Mouse (Mus musculus) megakaryocyte-erythroid progenitor cell, adult 5-6 weeks (primary cell): Measurements from ENCODE around the gene Socs2. TPM values are rescaled to one million over a fixed set of nuclear protein-coding genes. Genes with fewer than 3 reads are reported as not detected.
"Not testable (repeated sequence)": the region's sequence is repeated elsewhere in the genome, so short reads cannot be mapped to it uniquely, and the experiment has no call there.

Experiments
- ATAC-seq: replicated peaks from 2 replicates; pipeline ENCODE4 v1.8.0; 2016; ENCODE audit warnings: mild to moderate bottlenecking, inconsistent platforms; ENCODE audit not compliant: severe bottlenecking, poor library complexity, low FRiP score, low TSS enrichment
- total RNA-seq, 2 experiments: library from RNA; stranded (forward) in 1 of 2; stranded (reverse) in 1 of 2; fragments of 200-1000, 215-1000 nt in 1 of 2; fragments of >200 nt in 1 of 2; fragmentation: Nextera tagmentation in 1 of 2; gene quantifications; 2 replicates each; pipeline ENCODE4 v1.2.3; 2014 to 2017

Socs2 gene
- total RNA-seq, 2 experiments from 2014 or later = 0.61 to 2.4 TPM

DNA sequence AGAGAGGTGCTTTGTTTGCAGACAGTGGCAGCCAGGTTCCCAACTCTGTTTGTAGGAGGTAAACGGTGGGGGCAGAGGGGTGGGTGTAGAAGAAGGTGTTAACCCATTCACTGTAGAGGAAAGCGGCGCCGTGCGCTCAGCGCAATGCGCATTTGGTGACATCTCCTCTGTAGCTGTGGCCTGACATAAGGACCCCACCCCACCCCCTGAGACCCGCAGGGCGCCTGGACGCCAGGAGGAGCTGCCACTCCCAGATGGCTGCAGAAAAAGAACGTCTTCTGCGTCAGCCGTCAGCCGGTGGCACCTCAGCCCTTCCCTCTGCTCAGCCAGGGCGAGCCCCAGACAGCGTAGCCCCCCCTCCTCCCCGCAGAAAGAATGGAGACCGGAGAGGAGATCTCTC, 18.5 kb downstream of the Socs2 start:
- ATAC-seq = no peak

GRCm38 (mm10) chr10:95397191-95397835, 19.7 kb downstream of the Socs2 start:
- no peak for ATAC-seq

GRCm38 (mm10) chr10:95396356-95396755, 20.6 kb downstream of the Socs2 start:
- ATAC-seq = 0 out of 2 replicates have a peak, but pooled peaks have one; percentile 41

- no peak; the same call in 1 of the 2 replicates for ATAC-seq
Observed at GRCm38 (mm10) chr10:95394819-95395812, 21.9 kb downstream of the Socs2 start.

DNA sequence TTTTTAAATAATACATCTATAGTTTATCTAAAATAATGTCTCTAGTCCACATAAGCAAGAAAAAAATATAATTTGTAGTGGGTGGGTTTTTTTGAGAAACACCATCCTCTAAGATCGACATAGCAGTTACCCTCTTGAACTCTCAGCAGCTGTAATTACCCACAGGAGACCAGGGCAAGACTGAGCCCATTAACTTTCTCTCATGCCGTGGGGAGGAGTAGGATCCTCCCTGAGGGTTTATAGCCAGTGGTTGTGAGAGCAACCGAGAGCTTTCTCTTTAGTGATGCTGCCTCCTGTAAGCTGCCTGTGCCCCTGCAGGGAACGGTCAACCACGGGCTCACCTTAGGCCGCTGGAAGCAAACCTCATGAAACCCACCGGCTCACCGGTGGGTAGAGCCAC, 24.9 kb downstream of the Socs2 start:
- no peak for ATAC-seq

DNA sequence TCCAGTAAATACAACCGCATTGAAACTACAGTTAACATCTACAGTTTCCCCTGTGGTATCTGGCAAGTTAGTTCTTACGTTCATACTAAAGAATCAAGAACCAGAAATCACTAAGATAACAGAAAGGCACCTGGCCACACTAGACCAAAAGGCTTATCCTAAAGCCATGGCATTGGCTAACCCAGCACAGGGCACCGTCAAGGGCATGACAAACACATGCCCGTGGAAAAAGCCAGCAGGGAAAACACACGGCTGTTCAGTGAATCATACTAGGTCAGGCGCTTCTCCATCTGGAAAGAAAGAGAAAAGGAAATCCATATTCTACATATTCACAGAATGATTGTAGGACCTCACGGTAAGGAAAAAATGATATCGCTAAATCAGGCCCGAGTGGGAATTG, 26.1 kb downstream of the Socs2 start:
- no peak for ATAC-seq

DNA sequence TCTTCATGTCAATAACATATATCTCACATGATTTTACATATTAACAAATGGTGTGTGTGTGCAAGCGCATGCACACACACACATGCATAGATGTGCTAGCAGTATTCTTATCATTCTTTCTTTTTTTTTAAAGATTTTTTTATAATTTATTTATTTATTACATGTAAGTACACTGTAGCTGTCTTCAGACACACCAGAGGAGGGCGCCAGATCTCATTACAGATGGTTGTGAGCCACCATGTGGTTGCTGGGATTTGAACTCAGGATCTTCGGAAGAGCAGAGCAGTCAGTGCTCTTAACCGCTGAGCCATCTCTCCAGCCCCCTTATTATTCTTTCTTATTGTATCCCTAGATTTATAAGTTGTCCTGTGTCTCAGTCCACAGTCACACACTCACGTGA, 27.2 kb downstream of the Socs2 start:
- ATAC-seq = not testable (repeated sequence)

DNA sequence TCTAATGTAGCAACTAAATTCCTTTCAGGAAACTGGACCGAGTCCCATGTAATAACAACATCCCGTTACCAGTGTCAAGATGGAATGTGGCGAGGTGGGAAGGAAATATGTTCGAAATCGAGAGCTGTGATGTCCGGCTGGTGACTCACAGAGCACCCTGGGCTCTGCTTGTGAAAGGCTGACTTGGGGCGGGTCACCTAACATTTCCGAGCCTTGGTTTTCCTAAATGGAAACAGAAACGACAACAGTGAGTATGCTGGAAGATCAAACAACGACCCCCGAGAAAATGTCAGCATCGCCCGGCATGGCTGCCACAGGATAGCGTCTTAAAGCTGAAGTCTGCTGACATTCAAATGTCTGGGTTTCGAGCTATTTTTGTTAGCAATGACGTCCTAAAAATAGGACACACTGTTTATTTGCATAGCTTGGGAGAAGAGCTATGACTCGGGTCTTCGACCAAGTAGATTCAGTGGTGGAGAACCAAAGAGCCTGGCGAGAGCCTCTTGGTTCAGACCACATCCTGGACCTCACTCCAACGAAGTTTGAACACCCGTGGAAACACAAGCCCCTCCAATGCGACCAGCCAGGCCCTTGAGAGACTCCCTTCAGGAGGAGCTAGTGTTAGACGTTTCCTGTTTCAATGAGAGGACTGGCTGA, 28.0 kb downstream of the Socs2 start:
- ATAC-seq = no peak

GRCm38 (mm10) chr10:95386527-95386926, 30.5 kb downstream of the Socs2 start:
- ATAC-seq = no peak

DNA sequence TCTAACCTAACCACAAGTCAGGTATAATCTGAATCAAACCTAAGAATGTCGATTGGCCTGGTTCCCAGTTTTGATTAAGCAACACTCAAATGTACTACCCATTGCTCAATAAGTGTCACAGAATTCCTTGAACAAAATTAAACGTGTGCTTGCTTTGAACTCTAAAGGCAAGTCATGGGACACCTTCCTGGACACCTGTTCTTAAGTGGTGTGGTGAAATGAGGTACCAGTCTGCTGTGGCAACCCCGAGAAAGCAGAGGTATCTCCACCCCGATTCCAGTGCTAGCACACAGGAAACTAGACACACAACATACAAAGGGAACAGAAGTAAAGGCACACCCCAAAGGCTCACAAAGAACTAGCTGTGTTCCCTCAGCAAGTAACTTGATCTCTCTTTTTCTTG, 31.2 kb downstream of the Socs2 start:
- no peak for ATAC-seq

DNA sequence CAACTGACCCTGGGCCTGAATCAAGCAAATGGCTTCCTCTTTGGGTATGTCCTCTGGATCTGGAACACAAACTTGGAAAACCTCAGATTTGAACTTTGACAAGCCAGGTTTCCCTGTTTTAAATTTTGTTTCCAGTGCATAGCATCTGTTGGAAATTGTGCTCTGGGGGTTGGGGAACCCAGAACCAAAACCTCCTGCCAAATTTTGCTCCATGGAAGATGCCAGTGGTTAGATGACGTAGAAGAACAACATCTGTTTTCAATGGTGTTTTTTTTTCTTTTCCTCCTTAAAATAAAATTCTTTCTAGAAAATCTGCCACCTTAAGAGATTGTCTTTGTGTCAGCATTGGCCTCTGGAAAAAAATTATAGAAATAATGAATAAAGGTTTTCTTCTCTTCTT, 31.9 kb downstream of the Socs2 start:
- ATAC-seq = no peak

GRCm38 (mm10) chr10:95384446-95384845, 32.5 kb downstream of the Socs2 start:
- no peak for ATAC-seq

DNA sequence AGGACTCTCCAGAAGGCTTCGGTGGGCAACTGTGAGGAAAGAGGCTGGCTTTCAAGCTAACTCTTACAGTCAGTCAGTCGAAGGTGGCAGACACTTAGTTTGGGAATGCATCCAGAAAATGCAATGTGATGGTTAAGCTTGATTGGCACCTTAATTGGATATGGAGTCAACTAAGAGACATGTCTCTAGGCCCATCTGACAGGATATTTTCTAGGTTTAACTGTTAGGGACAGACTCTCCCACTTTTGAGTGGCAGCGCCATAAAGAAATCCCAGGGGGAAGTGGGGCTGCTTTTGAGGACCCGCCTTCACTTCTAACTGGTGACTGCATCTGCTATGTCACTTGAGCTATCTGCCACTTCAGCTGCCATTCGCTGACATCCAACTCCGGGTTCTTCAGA, 43.6 kb downstream of the Socs2 start:
- no peak for ATAC-seq

GRCm38 (mm10) chr10:95371942-95372341, 45.0 kb downstream of the Socs2 start:
- no peak for ATAC-seq

- ATAC-seq = no peak
Observed at GRCm38 (mm10) chr10:95369190-95369589, 47.8 kb downstream of the Socs2 start.

- ATAC-seq = no peak
Observed at GRCm38 (mm10) chr10:95368151-95368550, 48.8 kb downstream of the Socs2 start.

DNA sequence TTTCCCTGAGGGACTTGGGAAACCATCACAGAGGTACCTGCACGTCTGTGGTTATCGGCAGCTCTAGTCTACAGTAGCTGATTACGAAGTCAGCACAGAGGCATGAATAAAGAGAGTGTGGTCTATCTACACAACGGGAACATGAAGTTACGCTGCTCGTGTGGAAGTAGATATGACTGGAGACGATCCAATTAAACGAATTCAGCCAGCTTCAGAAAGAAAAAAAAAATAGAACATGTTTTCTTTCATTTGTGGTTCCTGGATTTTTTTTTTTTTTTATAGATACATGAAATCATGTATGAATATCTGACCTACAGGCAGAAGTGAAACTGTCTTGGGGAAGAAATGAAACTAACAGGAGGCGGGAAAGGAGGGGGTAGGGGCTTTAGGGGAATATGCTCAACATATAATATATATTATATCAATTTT, 49.3 kb downstream of the Socs2 start:
- ATAC-seq = no peak

GRCm38 (mm10) chr10:95367241-95367640, 49.7 kb downstream of the Socs2 start:
- ATAC-seq = no peak

GRCm38 (mm10) chr10:95362326-95362725, 54.7 kb downstream of the Socs2 start:
- ATAC-seq = no peak

- ATAC-seq = no peak
Observed at GRCm38 (mm10) chr10:95361260-95361841, 55.6 kb downstream of the Socs2 start.
